Mouse (Mus musculus) thymus, adult 2 months (tissue): Measurements from ENCODE around the gene Dnajb4.

Source experiments
- CTCF ChIP-seq: fragments of 200-500 bp; IDR thresholded peaks from 2 replicates; pipeline ENCODE4 v1.5.1; 2012; ENCODE audit warnings: mild to moderate bottlenecking, control low read depth, low read length, moderate library complexity, borderline replicate concordance; ENCODE audit not compliant: control insufficient read depth, poor library complexity, insufficient read depth; ENCODE audit errors: extremely low read depth
- POLR2A ChIP-seq: fragments of 200-500 bp; IDR thresholded peaks from 2 replicates; pipeline ENCODE4 v1.6.1; 2012; ENCODE audit warnings: mild to moderate bottlenecking, low read length, control low read depth, moderate library complexity; ENCODE audit not compliant: control insufficient read depth, poor library complexity, insufficient read depth; ENCODE audit errors: extremely low read depth

GRCm38 (mm10) chr3:152257528-152257927, 47.4 kb upstream of the Dnajb4 start:
- no peak for TF ChIP-seq CTCF
- TF ChIP-seq POLR2A, result no peak
